Mouse (Mus musculus): ENCODE measurements at regions not wholly inside any gene's neighbourhood (a gene's known extent, or its start where the extent isn't known, plus 50 kb on each side); places are given as distances from the start of the nearest gene placed in this dataset.
A peak's percentile ranks its signal among the peaks of the same experiment; 100 is the strongest.

GRCm38 (mm10) chr3:52754978-52755377, 262.1 kb downstream of the Cog6 start:
- DNase-seq: no peak

- DNase-seq: no peak
These were observed 262.6 kb downstream of the Cog6 start for GRCm38 (mm10) chr3:52754401-52754800.

GRCm38 (mm10) chr3:52746917-52747316, 270.1 kb downstream of the Cog6 start:
- no peak for DNase-seq

GRCm38 (mm10) chr3:52744334-52744733, 272.7 kb downstream of the Cog6 start:
- DNase-seq: peak; percentile 56 to 62

GRCm38 (mm10) chr3:52740466-52741026, 276.5 kb downstream of the Cog6 start:
- DNase-seq: peak; percentile 50 to 53

- DNase-seq: no peak
These were observed 277.5 kb downstream of the Cog6 start for GRCm38 (mm10) chr3:52739526-52739925.

- DNase-seq: no peak
These were observed 278.7 kb downstream of the Cog6 start for GRCm38 (mm10) chr3:52738386-52738785.

- no peak for DNase-seq
These were observed 281.1 kb downstream of the Cog6 start for GRCm38 (mm10) chr3:52735939-52736338.

GRCm38 (mm10) chr3:52731941-52732340, 285.1 kb downstream of the Cog6 start:
- no peak for DNase-seq

- no peak for DNase-seq
These were observed 285.5 kb downstream of the Cog6 start for GRCm38 (mm10) chr3:52731491-52731890.

- no peak for DNase-seq
These were observed 287.3 kb downstream of the Cog6 start for GRCm38 (mm10) chr3:52729731-52730130.

- no peak for DNase-seq
These were observed 288.2 kb downstream of the Cog6 start for GRCm38 (mm10) chr3:52728860-52729259.

GRCm38 (mm10) chr3:52728426-52728825, 288.6 kb downstream of the Cog6 start:
- no peak for DNase-seq

GRCm38 (mm10) chr3:52724354-52724753, 292.7 kb downstream of the Cog6 start:
- no peak for DNase-seq

GRCm38 (mm10) chr3:52722946-52723345, 294.1 kb downstream of the Cog6 start:
- no peak for DNase-seq

- no peak for DNase-seq
These were observed 297.9 kb downstream of the Cog6 start for GRCm38 (mm10) chr3:52719181-52719580.

- DNase-seq: no peak
These were observed 299.7 kb downstream of the Cog6 start for GRCm38 (mm10) chr3:52717324-52717723.

GRCm38 (mm10) chr3:52712151-52712550, 304.9 kb downstream of the Cog6 start:
- peak in 1 of 2 experiments; percentile 9 for DNase-seq

GRCm38 (mm10) chr3:52711133-52711532, 305.9 kb downstream of the Cog6 start:
- DNase-seq: no peak

- no peak for DNase-seq
These were observed 308.3 kb downstream of the Cog6 start for GRCm38 (mm10) chr3:52708746-52709145.

GRCm38 (mm10) chr3:52708301-52708700, 308.7 kb downstream of the Cog6 start:
- DNase-seq: peak; percentile 14 to 30

- DNase-seq: no peak
These were observed 310.4 kb downstream of the Cog6 start for GRCm38 (mm10) chr3:52706626-52707025.

GRCm38 (mm10) chr3:52703751-52704150, 313.3 kb downstream of the Cog6 start:
- no peak for DNase-seq

GRCm38 (mm10) chr3:52702962-52703361, 314.1 kb downstream of the Cog6 start:
- DNase-seq: no peak

GRCm38 (mm10) chr3:52701601-52702000, 315.4 kb downstream of the Cog6 start:
- DNase-seq: no peak

All from cerebellum, postnatal 10 days (tissue).